Comparison of ENCODE assay signal across 24 mouse cellular contexts in genomic region chr16:10805789-10806527, GRCm38 (mm10). TPM values are rescaled to one million over a fixed set of nuclear protein-coding genes. Genes with fewer than 3 reads are reported as not detected.
A peak's percentile ranks its signal among the peaks of the same experiment; 100 is the strongest.
DNase-seq lines count a peak whose midpoint lies in the region; ATAC-seq and TF ChIP-seq lines count a peak whose summit lies in the region.
"Had no signal": no experiment of that assay in that cellular context is flagged by ENCODE, and none has a peak within 500 bp of the region (broad histone marks: within the 10 kb centered on the region; RNA-seq: fewer than 3 reads in every experiment).

Gene Prm1, minus strand, starts transcription at chr16:10805839.

- H3K27ac ChIP-seq in heart, embryonic 16.5 days (ENCODE audit: low read length) = no peak within 1 kb of the TSS
- no peak within 1 kb of the TSS for H3K27ac ChIP-seq in heart, embryonic 11.5 days (ENCODE audit: low read depth, low read length)
- no peak within 1 kb of the TSS for H3K27ac ChIP-seq in CH12.LX (ENCODE audit: insufficient read depth, low read depth)
- no peak within 1 kb of the TSS for H3K27ac ChIP-seq in limb, embryonic 13.5 days
- H3K27ac ChIP-seq: embryonic facial prominence, embryonic 15.5 days; heart, embryonic 13.5 days; lung, embryonic 15.5 days had no signal

- peak; percentile 79 for DNase-seq in CH12.LX (ENCODE audit: extremely low read depth)
- DNase-seq in thymus, postnatal 0 days (ENCODE audit: low spot score) = peak; percentile 87
- DNase-seq in left cerebral cortex, adult 11 months (ENCODE audit: low spot score) = no peak
- DNase-seq in right cerebral cortex, adult 18-20 months = no peak
- no peak for DNase-seq in urinary bladder, postnatal 14 days (ENCODE audit: low spot score)
- DNase-seq: adrenal gland, postnatal 14 days; cerebellum, adult 18-20 months; heart, postnatal 4 days; kidney, adult 2 months; kidney, postnatal 36 days; layer of hippocampus, adult 9-11 months had no signal

- dilution Hi-C loops in CH12.LX (cut with MboI; ENCODE audit: extremely low pct_ligation_motif_present, extremely low pct_unique_long_range_greater_than_20kb, low sequenced_read_pairs) = no loop called here

- TF ChIP-seq POLR2A in CH12.LX (IDR thresholded peaks at IDR 0.05; ENCODE audit: low read depth, low read length) = no peak

- peak; percentile 76 for TF ChIP-seq EP300 in CH12.LX (IDR thresholded peaks at IDR 0.05; ENCODE audit: low read length)

- 69% methylated on average over 10 of the region's 10 CpGs for WGBS in heart, embryonic 16.5 days
- WGBS in heart, embryonic 11.5 days (ENCODE audit: insufficient replicate concordance) = 75% methylated on average over 10 of the region's 10 CpGs
- whole genome bisulfite sequencing in limb, embryonic 13.5 days = 70% methylated on average over 10 of the region's 10 CpGs

- in situ Hi-C loops in CH12.LX (cut with MboI; ENCODE audit: low pct_ligation_motif_present, low pct_unique_long_range_greater_than_20kb, low sequenced_read_pairs) = no loop called here

- no peak; the same call in none of the 2 replicates for TF ChIP-seq RAD21 in CH12.LX (IDR thresholded peaks at IDR 0.05; ENCODE audit: low read depth, low read length)

- H3K9me3 ChIP-seq in heart, embryonic 16.5 days (replicated peaks; ENCODE audit: control insufficient read depth, low read length) = no peaks in the 10 kb centered on the region
- H3K9me3 ChIP-seq in heart, embryonic 11.5 days (replicated peaks; ENCODE audit: control insufficient read depth, low read length) = no peaks in the 10 kb centered on the region
- no peaks in the 10 kb centered on the region for H3K9me3 ChIP-seq in CH12.LX (replicated peaks; ENCODE audit: low read length)
- H3K9me3 ChIP-seq in limb, embryonic 13.5 days = no peaks in the 10 kb centered on the region
- H3K9me3 ChIP-seq: embryonic facial prominence, embryonic 15.5 days; heart, embryonic 13.5 days; lung, embryonic 15.5 days; megakaryocyte, embryonic 14.5 days had no signal

- no peaks in the 10 kb centered on the region for H3K36me3 ChIP-seq in heart, embryonic 16.5 days (ENCODE audit: control insufficient read depth, insufficient read depth)
- no peaks in the 10 kb centered on the region for H3K36me3 ChIP-seq in heart, embryonic 11.5 days (ENCODE audit: control insufficient read depth, insufficient read depth, low read length)
- H3K36me3 ChIP-seq in CH12.LX (replicated peaks in 1 of 2; ENCODE audit: control insufficient read depth in 1 of 2, insufficient read depth in 1 of 2, low read length in 1 of 2) = no peaks in the 10 kb centered on the region
- no peaks in the 10 kb centered on the region for H3K36me3 ChIP-seq in limb, embryonic 13.5 days
- H3K36me3 ChIP-seq: embryonic facial prominence, embryonic 15.5 days; heart, embryonic 13.5 days; lung, embryonic 15.5 days had no signal

- no peaks in the 10 kb centered on the region for H3K27me3 ChIP-seq in heart, embryonic 16.5 days (ENCODE audit: control insufficient read depth, insufficient read depth, low read length)
- H3K27me3 ChIP-seq in heart, embryonic 11.5 days (ENCODE audit: control insufficient read depth, insufficient read depth, low read length) = 0 out of 2 replicates have a peak, but pooled peaks cover 4% of the 10 kb centered on the region
- H3K27me3 ChIP-seq in CH12.LX (replicated peaks) = peaks cover 27% of the 10 kb centered on the region
- H3K27me3 ChIP-seq in limb, embryonic 13.5 days = no peaks in the 10 kb centered on the region
- H3K27me3 ChIP-seq: embryonic facial prominence, embryonic 15.5 days; lung, embryonic 15.5 days had no signal

- no peaks in the 10 kb centered on the region for H3K79me2 ChIP-seq in CH12.LX (replicated peaks; ENCODE audit: control insufficient read depth, extremely low read depth, insufficient read depth, poor library complexity, severe bottlenecking)

- ATAC-seq in heart, embryonic 16.5 days (replicated peaks; ENCODE audit: extremely low read depth, insufficient read depth, low FRiP score) = peak; percentile 63
- ATAC-seq in heart, embryonic 11.5 days (replicated peaks; ENCODE audit: insufficient number of reproducible peaks, low FRiP score, low TSS enrichment) = no peak
- no peak for ATAC-seq in limb, embryonic 13.5 days (ENCODE audit: low FRiP score, low read depth)
- ATAC-seq: midbrain, embryonic 16.5 days had no signal

- H3K4me1 ChIP-seq in heart, embryonic 16.5 days (ENCODE audit: control insufficient read depth, insufficient read depth, low read length) = no peaks in the 10 kb centered on the region
- no peaks in the 10 kb centered on the region for H3K4me1 ChIP-seq in heart, embryonic 11.5 days (ENCODE audit: control insufficient read depth, insufficient read depth, low read length)
- peaks cover 11 to 22% of the 10 kb centered on the region in 2 experiments for H3K4me1 ChIP-seq in CH12.LX (ENCODE audit: control insufficient read depth in 1 of 2, insufficient read depth in 2 of 2)
- H3K4me1 ChIP-seq in limb, embryonic 13.5 days = peaks cover 11% of the 10 kb centered on the region
- H3K4me1 ChIP-seq: embryonic facial prominence, embryonic 15.5 days; lung, embryonic 15.5 days had no signal

- H3K9ac ChIP-seq in heart, embryonic 16.5 days (ENCODE audit: low read length) = no peak within 1 kb of the TSS
- no peak within 1 kb of the TSS for H3K9ac ChIP-seq in heart, embryonic 11.5 days (ENCODE audit: low read depth, low read length)
- no peak within 1 kb of the TSS for H3K9ac ChIP-seq in CH12.LX (ENCODE audit: insufficient read depth, low read depth)
- H3K9ac ChIP-seq in limb, embryonic 13.5 days = peak within 1 kb of the TSS; percentile 35; the same call in 1 of the 2 replicates
- H3K9ac ChIP-seq: embryonic facial prominence, embryonic 15.5 days; heart, embryonic 13.5 days; lung, embryonic 15.5 days had no signal

- no peak for TF ChIP-seq CTCF in CH12.LX (conservative IDR thresholded peaks at IDR 0.05 in 1 of 2, IDR thresholded peaks at IDR 0.05 in 1 of 2; ENCODE audit: low read depth in 2 of 2, low read length in 2 of 2)

- no peak within 1 kb of the TSS for H3K4me3 ChIP-seq in heart, embryonic 16.5 days (ENCODE audit: low read length)
- H3K4me3 ChIP-seq in heart, embryonic 11.5 days (ENCODE audit: low read depth, low read length) = no peak within 1 kb of the TSS
- no peak within 1 kb of the TSS for H3K4me3 ChIP-seq in CH12.LX (replicated peaks in 1 of 3; ENCODE audit: low read depth in 2 of 3, low read length in 2 of 3, poor library complexity in 1 of 3)
- no peak within 1 kb of the TSS for H3K4me3 ChIP-seq in limb, embryonic 13.5 days
- H3K4me3 ChIP-seq: embryonic facial prominence, embryonic 15.5 days; heart, embryonic 13.5 days; lung, embryonic 15.5 days; megakaryocyte, embryonic 14.5 days had no signal

- H3K4me2 ChIP-seq in heart, embryonic 16.5 days (ENCODE audit: low read depth, low read length) = no peak within 1 kb of the TSS
- H3K4me2 ChIP-seq in heart, embryonic 11.5 days = no peak within 1 kb of the TSS
- no peak within 1 kb of the TSS for H3K4me2 ChIP-seq in CH12.LX (ENCODE audit: insufficient read depth, low read depth, poor library complexity, severe bottlenecking)
- H3K4me2 ChIP-seq in limb, embryonic 13.5 days (replicated peaks) = no peak within 1 kb of the TSS
- H3K4me2 ChIP-seq: embryonic facial prominence, embryonic 15.5 days; heart, embryonic 13.5 days; liver, embryonic 11.5 days; lung, embryonic 15.5 days had no signal

TF ChIP-seq in CH12.LX, 34 proteins besides CTCF, POLR2A, EP300 and RAD21 (continues in another document):
- TF ChIP-seq IRF4 (IDR thresholded peaks at IDR 0.05; ENCODE audit: low read depth, low read length) (peak; percentile 73), ZMIZ1 (IDR thresholded peaks at IDR 0.05; ENCODE audit: low read depth, low read length) (no peak), NRF1 (IDR thresholded peaks at IDR 0.05; ENCODE audit: low read depth, low read length) (no peak), POLR2AphosphoS2 (IDR thresholded peaks at IDR 0.05; ENCODE audit: low read depth, low read length) (no peak), NELFE (IDR thresholded peaks at IDR 0.05; ENCODE audit: low read depth, low read length) (no peak), JUND (conservative IDR thresholded peaks at IDR 0.05; ENCODE audit: low read depth, low read length) (no peak), CHD2 (IDR thresholded peaks at IDR 0.05; ENCODE audit: low read length) (no peak), USF2 (conservative IDR thresholded peaks at IDR 0.05; ENCODE audit: low read depth, low read length) (no peak), MAX (IDR thresholded peaks at IDR 0.05; ENCODE audit: low read length) (peak; percentile 87), MXI1 (IDR thresholded peaks at IDR 0.05; ENCODE audit: low read depth, low read length) (peak; percentile 85), ZC3H11A (IDR thresholded peaks at IDR 0.05; ENCODE audit: low read depth, low read length) (no peak), ELF1 (IDR thresholded peaks at IDR 0.05; ENCODE audit: low read depth, low read length) (no peak), RCOR1 (conservative IDR thresholded peaks at IDR 0.05; ENCODE audit: low read depth, low read length) (no peak), JUN (IDR thresholded peaks at IDR 0.05; ENCODE audit: insufficient read depth, low read depth, low read length) (no peak), PAX5 (IDR thresholded peaks at IDR 0.05; ENCODE audit: low read length) (no peak), CHD1 (IDR thresholded peaks at IDR 0.05; ENCODE audit: low read depth, low read length) (no peak), UBTF (IDR thresholded peaks at IDR 0.05; ENCODE audit: low read depth, low read length) (no peak), HCFC1 (IDR thresholded peaks at IDR 0.05; ENCODE audit: low read depth, low read length) (no peak), ZKSCAN1 (IDR thresholded peaks at IDR 0.05; ENCODE audit: borderline replicate concordance, low read depth, low read length) (no peak), SIN3A (IDR thresholded peaks at IDR 0.05; ENCODE audit: low read length) (peak; percentile 78; the same call in 1 of the 2 replicates), TBP (conservative IDR thresholded peaks at IDR 0.05; ENCODE audit: low read depth, low read length) (no peak), ZNF384 (IDR thresholded peaks at IDR 0.05; ENCODE audit: low read depth, low read length) (no peak), GABPA (IDR thresholded peaks at IDR 0.05; ENCODE audit: insufficient replicate concordance, low read depth, low read length) (no peak), MYC (IDR thresholded peaks at IDR 0.05; ENCODE audit: low read depth, low read length) (peak; percentile 79; the same call in 1 of the 2 replicates), ETS1 (conservative IDR thresholded peaks at IDR 0.05; ENCODE audit: low read depth, low read length) (peak; percentile 94)

RNA-seq across cellular contexts. Expression of gene Prm1, which starts in this region (rescaled TPM):
- 0.36 and 0.58 TPM in 2 replicates for polyA plus RNA-seq in heart, embryonic 16.5 days (2015; fragmentation: Nextera tagmentation; extraction: Ambion mirVana)
- polyA plus RNA-seq in heart, embryonic 11.5 days (2014; fragmentation: Nextera tagmentation; extraction: Ambion mirVana) = not detected in 2 replicates
- not detected in 2 replicates for total RNA-seq in CH12.LX (2012; rRNA removed)
- not detected in 2 replicates for total RNA-seq in CH12.LX (2014; rRNA removed)
- not detected in 2 replicates for polyA plus RNA-seq in CH12.LX (2012; ENCODE audit: insufficient read length, low read depth)
- 0.49 and 0.83 TPM in 2 replicates for polyA plus RNA-seq in limb, embryonic 13.5 days (2015; fragmentation: Nextera tagmentation; extraction: Ambion mirVana)
- 1.4 and 2.1 TPM in 2 replicates for polyA plus RNA-seq in thymus, postnatal 0 days (2015; fragmentation: Nextera tagmentation; extraction: Ambion mirVana)
- total RNA-seq: adrenal gland, postnatal 14 days; granulocyte monocyte progenitor cell, adult 5-6 weeks; heart, postnatal 4 days had no signal
- polyA plus RNA-seq: embryonic facial prominence, embryonic 15.5 days; forebrain, embryonic 11.5 days; frontal cortex, adult 2 months; liver, embryonic 11.5 days; urinary bladder, adult 2 months had no signal

Comparison
In these comparisons a context has a peak if more than half of its experiments do, and no peak if none do; other contexts are left out.
1. Peak in ATAC-seq in heart, embryonic 16.5 days; RNA of the gene not detected or under 1 TPM.
2. Peak in DNase-seq in CH12.LX; RNA of the gene not detected or under 1 TPM.